9 mouse cellular contexts compared by ENCODE assay signal in the genomic region with DNA sequence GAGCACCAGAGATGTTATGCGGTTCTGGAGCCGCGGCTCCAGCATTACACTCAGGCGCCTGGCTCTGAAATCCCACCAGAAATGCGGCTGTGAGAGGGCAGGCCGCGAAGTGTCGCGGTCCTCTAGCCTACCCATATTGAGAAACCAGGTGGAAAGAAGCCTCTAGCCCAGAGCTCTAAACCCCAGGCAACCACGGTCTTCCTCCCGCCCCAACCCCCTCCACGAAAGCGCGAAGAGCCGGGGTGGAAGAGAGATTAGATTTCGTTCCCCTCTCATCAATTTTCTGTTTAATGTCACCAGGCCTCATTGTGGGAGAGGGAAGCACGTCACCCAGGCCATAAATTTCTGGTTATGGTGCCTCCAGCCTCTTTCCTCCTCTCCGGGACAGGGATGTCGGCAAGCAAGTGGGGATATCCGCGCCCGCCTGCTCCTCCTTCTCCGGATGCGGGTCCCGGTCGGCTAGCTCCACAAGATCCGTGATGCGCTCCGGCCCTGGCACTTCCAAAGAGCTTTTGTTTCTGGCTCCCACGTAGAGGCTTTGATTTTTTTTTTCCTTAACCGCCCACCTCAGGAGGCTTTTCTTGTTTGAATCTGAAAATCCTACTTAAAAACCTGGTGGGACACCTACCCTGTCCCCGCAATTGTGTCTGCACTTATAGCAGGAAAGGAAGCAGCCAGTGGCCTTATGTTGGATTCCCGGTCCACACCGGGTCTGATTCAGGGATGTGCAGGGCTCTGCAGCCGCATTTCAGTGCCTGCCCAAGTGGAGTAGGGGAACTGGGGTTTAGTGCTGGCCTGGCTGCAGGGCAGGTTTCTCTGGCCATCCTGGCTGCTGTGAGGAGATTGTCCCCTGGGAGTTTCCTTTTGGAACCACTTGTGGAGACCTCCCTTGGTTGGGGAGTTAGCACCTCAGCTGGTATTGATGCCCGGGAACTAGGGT. TPM values are rescaled to one million over a fixed set of nuclear protein-coding genes. Genes with fewer than 3 reads are reported as not detected.
DNase-seq lines count a peak whose midpoint lies in the region; ATAC-seq lines count a peak whose summit lies in the region.
"Had no signal": no experiment of that assay in that cellular context is flagged by ENCODE, and none has a peak within 500 bp of the region (broad histone marks: within the 10 kb centered on the region; RNA-seq: fewer than 3 reads in every experiment).

No protein-coding gene starts in this region.

- no peak for ATAC-seq in heart, embryonic 11.5 days (replicated peaks; ENCODE audit: insufficient number of reproducible peaks, low FRiP score, low TSS enrichment)
- no peak for ATAC-seq in heart, embryonic 15.5 days (replicated peaks; ENCODE audit: insufficient number of reproducible peaks, insufficient read depth, low FRiP score, low read depth)
- ATAC-seq in midbrain, embryonic 16.5 days: no peak

- H3K27me3 ChIP-seq in heart, embryonic 11.5 days (ENCODE audit: control insufficient read depth, insufficient read depth, low read length): no peaks in the 10 kb centered on the region
- no peaks in the 10 kb centered on the region for H3K27me3 ChIP-seq in heart, embryonic 15.5 days
- H3K27me3 ChIP-seq in midbrain, embryonic 16.5 days (ENCODE audit: control insufficient read depth, insufficient read depth, low read depth, low read length): no peaks in the 10 kb centered on the region

- H3K4me3 ChIP-seq in heart, embryonic 11.5 days (ENCODE audit: low read depth, low read length): peak overlapping the region; percentile 30
- peak overlapping the region; percentile 39 for H3K4me3 ChIP-seq in heart, embryonic 15.5 days
- peak overlapping the region; percentile 18 for H3K4me3 ChIP-seq in midbrain, embryonic 16.5 days (ENCODE audit: low read depth, low read length)

- no peaks in the 10 kb centered on the region for H3K36me3 ChIP-seq in heart, embryonic 11.5 days (ENCODE audit: control insufficient read depth, insufficient read depth, low read length)
- no peaks in the 10 kb centered on the region for H3K36me3 ChIP-seq in heart, embryonic 15.5 days
- no peaks in the 10 kb centered on the region for H3K36me3 ChIP-seq in midbrain, embryonic 16.5 days (ENCODE audit: control insufficient read depth, insufficient read depth, low read length)
- H3K36me3 ChIP-seq: G1E had no signal

- H3K27ac ChIP-seq in heart, embryonic 11.5 days (ENCODE audit: low read depth, low read length): peak overlapping the region; percentile 31; the same call in 1 of the 2 replicates
- H3K27ac ChIP-seq in heart, embryonic 15.5 days: peak overlapping the region; percentile 35
- H3K27ac ChIP-seq in midbrain, embryonic 16.5 days (ENCODE audit: low read length): peak overlapping the region; percentile 65

- peak overlapping the region; percentile 78 for H3K9ac ChIP-seq in heart, embryonic 11.5 days (ENCODE audit: low read depth, low read length)
- H3K9ac ChIP-seq in heart, embryonic 15.5 days: peak overlapping the region; percentile 62
- H3K9ac ChIP-seq in midbrain, embryonic 16.5 days (ENCODE audit: low read depth, low read length): peak overlapping the region; percentile 47

- 6% methylated on average over 36 of the region's 36 CpGs for WGBS in heart, embryonic 11.5 days (ENCODE audit: insufficient replicate concordance)
- WGBS in heart, embryonic 15.5 days: 15% methylated on average over 36 of the region's 36 CpGs
- WGBS in midbrain, embryonic 16.5 days: 11% methylated on average over 36 of the region's 36 CpGs

- H3K4me2 ChIP-seq in heart, embryonic 11.5 days: peak overlapping the region; percentile 67
- H3K4me2 ChIP-seq in heart, embryonic 15.5 days: peak overlapping the region; percentile 71
- H3K4me2 ChIP-seq in midbrain, embryonic 16.5 days (ENCODE audit: low read length): peak overlapping the region; percentile 55

- DNase-seq in heart, adult 8-10 months (ENCODE audit: low spot score): no peak
- DNase-seq in cerebellum, postnatal 14 days: peak; percentile 53
- DNase-seq in kidney, postnatal 36 days: peak; percentile 62 to 81
- DNase-seq in Muller cell, postnatal 12 days (ENCODE audit: inconsistent ontology term): no peak
- DNase-seq in T-cell, adult 2 months (ENCODE audit: low spot score): no peak

- H3K4me1 ChIP-seq in heart, embryonic 11.5 days (ENCODE audit: control insufficient read depth, insufficient read depth, low read length): peaks cover 73% of the 10 kb centered on the region
- peaks cover 78% of the 10 kb centered on the region for H3K4me1 ChIP-seq in heart, embryonic 15.5 days (replicated peaks)
- H3K4me1 ChIP-seq in midbrain, embryonic 16.5 days (ENCODE audit: control insufficient read depth, insufficient read depth, low read length): peaks cover 70% of the 10 kb centered on the region

- H3K9me3 ChIP-seq in heart, embryonic 11.5 days (replicated peaks; ENCODE audit: control insufficient read depth, low read length): no peaks in the 10 kb centered on the region
- H3K9me3 ChIP-seq in heart, embryonic 15.5 days (replicated peaks): no peaks in the 10 kb centered on the region
- no peaks in the 10 kb centered on the region for H3K9me3 ChIP-seq in midbrain, embryonic 16.5 days (replicated peaks; ENCODE audit: control insufficient read depth, low read length, poor library complexity, severe bottlenecking)

RNA-seq across cellular contexts. Expression of a gene that starts 7.2 kb away (rescaled TPM):
- 7.0 and 9.1 TPM in 2 replicates for polyA plus RNA-seq in heart, embryonic 11.5 days (2014; fragmentation: Nextera tagmentation; extraction: Ambion mirVana)
- total RNA-seq in heart, adult 8-10 months (2022): 10 to 100 TPM in 2 of 4 experiments, 1 to 10 TPM in 2; 6.2 to 12.6 (median 9.3) TPM
- polyA plus RNA-seq in heart, embryonic 15.5 days (2015; fragmentation: Nextera tagmentation; extraction: Ambion mirVana): 4.2 and 5.7 TPM in 2 replicates
- 9.7 and 13.7 TPM in 2 replicates for polyA plus RNA-seq in midbrain, embryonic 16.5 days (2015; fragmentation: Nextera tagmentation; extraction: Ambion mirVana)

Comparison
In these comparisons a context has a peak if more than half of its experiments do, and no peak if none do; other contexts are left out.
1. DNase-seq: peak in cerebellum, postnatal 14 days (2 of 2) and kidney, postnatal 36 days (2 of 2); none in heart, adult 8-10 months (single experiment), Muller cell, postnatal 12 days (single experiment) and T-cell, adult 2 months (single experiment).
2. Peak in every context shown above with its lines, with median percentiles within 50 percentile points of each other: H3K27ac ChIP-seq, H3K4me2 ChIP-seq, H3K4me3 ChIP-seq and H3K9ac ChIP-seq.